Mouse (Mus musculus): ENCODE results near the gene Aida. TPM values are rescaled to one million over a fixed set of nuclear protein-coding genes. Genes with fewer than 3 reads are reported as not detected.

Gene Aida
- total RNA-seq, 2 experiments from 2014 or later = 49.8 to 53.9 TPM

Other genes starting within 250 kb of the Aida start
- gene Disp1, start 75.1 kb upstream of the Aida start, total RNA-seq (2021) = 1 to 10 TPM; 4.8 to 5.5 TPM
- 10 to 100 TPM; 49.2 to 50.1 TPM for gene Brox, start 679 bp downstream of the Aida start, total RNA-seq (2021)
- gene Mia3, start 73.0 kb downstream of the Aida start, total RNA-seq (2021) = 100 to 1,000 TPM; 197 to 218 TPM
- gene Taf1a, start 92.4 kb downstream of the Aida start, total RNA-seq (2021) = 10 to 100 TPM; 18.2 to 18.9 TPM
- under 1 TPM; 0.17 to 0.33 TPM for gene Hhipl2, start 121.6 kb downstream of the Aida start, total RNA-seq (2021)

Data from layer of hippocampus, adult 18-20 months (tissue).